Mouse (Mus musculus): Measurements from ENCODE around the gene Rapgef2.

DNA sequence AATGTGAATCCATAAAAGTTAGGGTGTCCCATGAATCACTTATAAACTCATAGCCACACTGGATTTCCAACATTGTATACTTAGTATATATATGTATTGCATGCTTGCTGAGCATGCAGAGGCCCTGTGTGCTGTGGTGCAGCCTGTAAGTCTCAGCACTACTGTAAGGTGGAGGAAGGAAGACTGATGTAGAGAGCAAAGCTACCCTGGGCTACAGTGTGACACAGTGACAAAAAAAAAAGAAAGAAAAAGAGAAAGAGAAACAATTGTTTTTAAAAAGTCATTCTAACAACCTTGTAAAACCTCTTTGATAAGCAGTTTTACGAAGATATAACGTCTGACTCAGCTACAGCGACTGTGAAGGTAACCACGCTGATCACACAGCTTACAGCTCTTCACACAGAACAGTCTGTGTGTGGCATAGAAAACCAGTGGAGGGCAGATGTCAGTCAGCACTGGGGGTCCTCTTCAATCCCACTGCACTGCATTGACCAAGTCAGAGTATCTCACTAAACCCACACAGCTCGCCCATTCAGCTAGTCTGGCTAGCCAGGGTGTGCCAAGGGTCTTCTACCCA, 37.6 kb downstream of the Rapgef2 start:
- TF ChIP-seq POLR2A (IDR thresholded peaks at IDR 0.05; ENCODE audit: borderline replicate concordance, control insufficient read depth, low read depth, low read length) (no peak), CTCF (IDR thresholded peaks at IDR 0.05; ENCODE audit: control insufficient read depth, insufficient read depth, low read length) (no peak)
